Mouse (Mus musculus): Measurements from ENCODE around the gene Hps5.

- no peak for TF ChIP-seq CTCF (IDR thresholded peaks at IDR 0.05)
- TF ChIP-seq EP300 (IDR thresholded peaks at IDR 0.05): no peak
Measured at GRCm38 (mm10) chr7:46833266-46833665, 37.4 kb upstream of the Hps5 start.

Data from lung, postnatal 0 days (tissue).